Mouse (Mus musculus): ENCODE measurements around the gene Olfr70. TPM values are rescaled to one million over a fixed set of nuclear protein-coding genes. Genes with fewer than 3 reads are reported as not detected.

Gene Olfr70
- polyA plus RNA-seq, 2 experiments, result not detected

- Histone ChIP-seq H3K4me2 (replicated peaks; ENCODE audit: low read depth, low read length, severe bottlenecking) (no peak overlapping the region), H3K9me3 (ENCODE audit: control insufficient read depth, low read length) (no peaks in the 10 kb centered on the region), H3K4me1 (ENCODE audit: control insufficient read depth, insufficient read depth, low read length) (peaks cover 19% of the 10 kb centered on the region; the same call in 1 of the 2 replicates), H3K36me3 (ENCODE audit: control insufficient read depth, insufficient read depth, low read length) (no peaks in the 10 kb centered on the region), H3K4me3 (replicated peaks; ENCODE audit: low read length) (no peak overlapping the region), H3K9ac (ENCODE audit: low read depth, low read length, severe bottlenecking) (no peak overlapping the region), H3K27me3 (ENCODE audit: control insufficient read depth, insufficient read depth, low read length) (no peaks in the 10 kb centered on the region), H3K27ac (replicated peaks; ENCODE audit: low read depth, low read length) (no peak overlapping the region)
- ATAC-seq (ENCODE audit: low FRiP score, low read depth) (no peak), DNase-seq (ENCODE audit: low spot score) (no peak)
- no peak for TF ChIP-seq POLR2A (IDR thresholded peaks at IDR 0.05; ENCODE audit: borderline replicate concordance, extremely low read depth, insufficient read depth, insufficient read length)
- 56% methylated on average over 8 of the region's 8 CpGs for WGBS
These were observed 38.5 kb upstream of the Olfr70 start for GRCm38 (mm10) chr4:43738989-43739674.

GRCm38 (mm10) chr4:43737144-43737543 is 36.5 kb upstream of the Olfr70 start:
- Histone ChIP-seq H3K4me3 (replicated peaks; ENCODE audit: low read length) (no peak overlapping the region), H3K4me1 (ENCODE audit: control insufficient read depth, insufficient read depth, low read length) (peaks cover 21% of the 10 kb centered on the region), H3K27me3 (ENCODE audit: control insufficient read depth, insufficient read depth, low read length) (no peaks in the 10 kb centered on the region), H3K9ac (ENCODE audit: low read depth, low read length, severe bottlenecking) (no peak overlapping the region), H3K4me2 (replicated peaks; ENCODE audit: low read depth, low read length, severe bottlenecking) (no peak overlapping the region), H3K9me3 (ENCODE audit: control insufficient read depth, low read length) (no peaks in the 10 kb centered on the region), H3K36me3 (ENCODE audit: control insufficient read depth, insufficient read depth, low read length) (no peaks in the 10 kb centered on the region), H3K27ac (replicated peaks; ENCODE audit: low read depth, low read length) (peak overlapping the region; percentile 71)
- no peak for TF ChIP-seq POLR2A (IDR thresholded peaks at IDR 0.05; ENCODE audit: borderline replicate concordance, extremely low read depth, insufficient read depth, insufficient read length)
- 54% methylated on average over 6 of the region's 6 CpGs for WGBS
- ATAC-seq (ENCODE audit: low FRiP score, low read depth) (no peak), DNase-seq (ENCODE audit: low spot score) (peak; percentile 24)

- Histone ChIP-seq H3K27ac (replicated peaks; ENCODE audit: low read depth, low read length) (no peak overlapping the region), H3K27me3 (ENCODE audit: control insufficient read depth, insufficient read depth, low read length) (no peaks in the 10 kb centered on the region), H3K9ac (ENCODE audit: low read depth, low read length, severe bottlenecking) (no peak overlapping the region), H3K4me1 (ENCODE audit: control insufficient read depth, insufficient read depth, low read length) (peaks cover 34% of the 10 kb centered on the region), H3K9me3 (ENCODE audit: control insufficient read depth, low read length) (no peaks in the 10 kb centered on the region), H3K36me3 (ENCODE audit: control insufficient read depth, insufficient read depth, low read length) (no peaks in the 10 kb centered on the region), H3K4me3 (replicated peaks; ENCODE audit: low read length) (no peak overlapping the region), H3K4me2 (replicated peaks; ENCODE audit: low read depth, low read length, severe bottlenecking) (no peak overlapping the region)
- DNase-seq (ENCODE audit: low spot score) (no peak), ATAC-seq (ENCODE audit: low FRiP score, low read depth) (no peak)
- WGBS, result 80% methylated on average over 5 of the region's 5 CpGs
- no peak for TF ChIP-seq POLR2A (IDR thresholded peaks at IDR 0.05; ENCODE audit: borderline replicate concordance, extremely low read depth, insufficient read depth, insufficient read length)
These were observed 32.6 kb upstream of the Olfr70 start for GRCm38 (mm10) chr4:43733186-43733585.

- no peak overlapping the region for H3K4me2 ChIP-seq (replicated peaks; ENCODE audit: low read depth, low read length, severe bottlenecking)
- H3K27ac ChIP-seq (replicated peaks; ENCODE audit: low read depth, low read length), result no peak overlapping the region
- H3K9me3 ChIP-seq (ENCODE audit: control insufficient read depth, low read length), result no peaks in the 10 kb centered on the region
- no peak for TF ChIP-seq POLR2A (IDR thresholded peaks at IDR 0.05; ENCODE audit: borderline replicate concordance, extremely low read depth, insufficient read depth, insufficient read length)
- WGBS, result 11% methylated on average over 1 of the region's 1 CpGs
- H3K27me3 ChIP-seq (ENCODE audit: control insufficient read depth, insufficient read depth, low read length), result no peaks in the 10 kb centered on the region
- DNase-seq (ENCODE audit: low spot score), result no peak
- ATAC-seq (ENCODE audit: low FRiP score, low read depth), result no peak
- no peak overlapping the region for H3K9ac ChIP-seq (ENCODE audit: low read depth, low read length, severe bottlenecking)
- H3K36me3 ChIP-seq (ENCODE audit: control insufficient read depth, insufficient read depth, low read length), result no peaks in the 10 kb centered on the region
- peaks cover 30% of the 10 kb centered on the region for H3K4me1 ChIP-seq (ENCODE audit: control insufficient read depth, insufficient read depth, low read length)
- H3K4me3 ChIP-seq (replicated peaks; ENCODE audit: low read length), result no peak overlapping the region
These were observed 31.6 kb upstream of the Olfr70 start for GRCm38 (mm10) chr4:43732171-43732570.

- Histone ChIP-seq H3K27ac (replicated peaks; ENCODE audit: low read depth, low read length) (no peak overlapping the region), H3K9ac (ENCODE audit: low read depth, low read length, severe bottlenecking) (no peak overlapping the region), H3K4me1 (ENCODE audit: control insufficient read depth, insufficient read depth, low read length) (peaks cover 21% of the 10 kb centered on the region), H3K36me3 (ENCODE audit: control insufficient read depth, insufficient read depth, low read length) (no peaks in the 10 kb centered on the region), H3K4me2 (replicated peaks; ENCODE audit: low read depth, low read length, severe bottlenecking) (no peak overlapping the region), H3K9me3 (ENCODE audit: control insufficient read depth, low read length) (no peaks in the 10 kb centered on the region), H3K27me3 (ENCODE audit: control insufficient read depth, insufficient read depth, low read length) (no peaks in the 10 kb centered on the region), H3K4me3 (replicated peaks; ENCODE audit: low read length) (no peak overlapping the region)
- no peak for DNase-seq (ENCODE audit: low spot score)
- no peak for ATAC-seq (ENCODE audit: low FRiP score, low read depth)
- WGBS, result 68% methylated on average over 21 of the region's 21 CpGs
- TF ChIP-seq POLR2A (IDR thresholded peaks at IDR 0.05; ENCODE audit: borderline replicate concordance, extremely low read depth, insufficient read depth, insufficient read length), result no peak
These were observed 30.2 kb upstream of the Olfr70 start for GRCm38 (mm10) chr4:43730750-43731297.

Measured in limb, embryonic 14.5 days (tissue).